Mouse (Mus musculus) CH12.LX (cell line): Measurements from ENCODE around the gene Plin3. TPM values are rescaled to one million over a fixed set of nuclear protein-coding genes. Genes with fewer than 3 reads are reported as not detected.

Source experiments
- DNase-seq: peaks from one replicate; pipeline ENCODE4 v3.0.0-alpha.2; 2013; ENCODE audit errors: extremely low read depth
- H3K27ac ChIP-seq: 2 replicates; pipeline ENCODE4 v1.5.1; 2012; ENCODE audit warnings: low read depth, mild to moderate bottlenecking, control low read depth, moderate library complexity; ENCODE audit not compliant: insufficient read depth
- H3K27me3 ChIP-seq: replicated peaks from 2 replicates; pipeline ENCODE3; 2012; ENCODE audit warnings: inconsistent platforms
- H3K36me3 ChIP-seq, 2 experiments: replicated peaks in 1 of 2; 2 replicates each; pipeline versions ENCODE3 to v1.6.1; 2012; ENCODE audit warnings: inconsistent platforms in 1 of 2, low read length in 1 of 2, mild to moderate bottlenecking in 1 of 2, mixed read lengths in 1 of 2, moderate library complexity in 1 of 2; ENCODE audit not compliant: control insufficient read depth in 1 of 2, insufficient read depth in 1 of 2
- H3K4me1 ChIP-seq, 2 experiments: 2 replicates each; pipeline ENCODE4 v1.6.1; 2012; ENCODE audit warnings: inconsistent platforms in 1 of 2, moderate library complexity in 1 of 2; ENCODE audit not compliant: insufficient read depth in 2 of 2, control insufficient read depth in 1 of 2
- H3K4me2 ChIP-seq: 2 replicates; pipeline ENCODE4 v1.6.1; 2012; ENCODE audit warnings: low read depth, mild to moderate bottlenecking, control low read depth; ENCODE audit not compliant: poor library complexity, insufficient read depth, severe bottlenecking
- H3K4me3 ChIP-seq, 3 experiments: fragments of 150-350 bp in 1 of 3; sonication (generic) in 1 of 3; replicated peaks in 1 of 3; 2 replicates each; pipeline versions ENCODE3 to v1.5.1; 2011 to 2012; ENCODE audit warnings: low read depth in 2 of 3, low read length in 2 of 3, mild to moderate bottlenecking in 2 of 3, moderate library complexity in 2 of 3, control low read depth in 1 of 3, improper control_type of control experiment in 1 of 3, inconsistent platforms in 1 of 3, mixed read lengths in 1 of 3; ENCODE audit not compliant: poor library complexity in 1 of 3
- H3K79me2 ChIP-seq: replicated peaks from 2 replicates; pipeline ENCODE4 v1.6.1; 2012; ENCODE audit warnings: mild to moderate bottlenecking, moderate library complexity; ENCODE audit not compliant: control insufficient read depth, poor library complexity, insufficient read depth, severe bottlenecking; ENCODE audit errors: extremely low read depth
- H3K9ac ChIP-seq: 2 replicates; pipeline ENCODE4 v1.6.1; 2012; ENCODE audit warnings: low read depth, mild to moderate bottlenecking, control low read depth, moderate library complexity; ENCODE audit not compliant: insufficient read depth
- H3K9me3 ChIP-seq: replicated peaks from 2 replicates; pipeline ENCODE3; 2012; ENCODE audit warnings: low read length, inconsistent platforms, mixed read lengths
- CHD1 ChIP-seq: IDR thresholded peaks from 2 replicates; pipeline ENCODE4 v1.6.1; 2012; ENCODE audit warnings: low read depth, low read length, improper control_type of control experiment, inconsistent platforms
- HCFC1 ChIP-seq: IDR thresholded peaks from 2 replicates; pipeline ENCODE4 v1.6.1; 2012; ENCODE audit warnings: low read depth, mild to moderate bottlenecking, inconsistent platforms, low read length, improper control_type of control experiment
- IRF4 ChIP-seq: IDR thresholded peaks from 2 replicates; pipeline ENCODE4 v1.6.1; 2014; ENCODE audit warnings: low read depth, mild to moderate bottlenecking, inconsistent platforms, low read length, improper control_type of control experiment
- JUN ChIP-seq: IDR thresholded peaks from 2 replicates; pipeline ENCODE4 v1.6.1; 2011; ENCODE audit warnings: low read depth, mild to moderate bottlenecking, low read length, improper control_type of control experiment, moderate library complexity; ENCODE audit not compliant: insufficient read depth
- KAT2A ChIP-seq: IDR thresholded peaks from 2 replicates; pipeline ENCODE4 v1.6.1; 2012; ENCODE audit warnings: low read length, improper control_type of control experiment, inconsistent platforms; ENCODE audit not compliant: insufficient replicate concordance
- MEF2A ChIP-seq: IDR thresholded peaks from 2 replicates; pipeline ENCODE4 v1.6.1; 2014; ENCODE audit warnings: low read depth, mild to moderate bottlenecking, inconsistent platforms, low read length, improper control_type of control experiment, borderline replicate concordance
- MXI1 ChIP-seq: IDR thresholded peaks from 2 replicates; pipeline ENCODE4 v1.6.1; 2011; ENCODE audit warnings: mild to moderate bottlenecking, low read depth, low read length, improper control_type of control experiment
- POLR2AphosphoS2 ChIP-seq: IDR thresholded peaks from 2 replicates; pipeline ENCODE4 v1.6.1; 2011; ENCODE audit warnings: low read depth, low read length, improper control_type of control experiment
- SMC3 ChIP-seq: IDR thresholded peaks from 2 replicates; pipeline ENCODE4 v1.6.1; 2011; ENCODE audit warnings: low read depth, low read length, improper control_type of control experiment
- TCF12 ChIP-seq: IDR thresholded peaks from 2 replicates; pipeline ENCODE4 v1.6.1; 2014; ENCODE audit warnings: low read depth, mild to moderate bottlenecking, inconsistent platforms, low read length, improper control_type of control experiment
- ZMIZ1 ChIP-seq: IDR thresholded peaks from 2 replicates; pipeline ENCODE4 v1.6.1; 2012; ENCODE audit warnings: low read depth, mild to moderate bottlenecking, inconsistent platforms, low read length, improper control_type of control experiment
- ZNF384 ChIP-seq: IDR thresholded peaks from 2 replicates; pipeline ENCODE4 v1.6.1; 2012; ENCODE audit warnings: low read depth, low read length, improper control_type of control experiment, inconsistent platforms
- dilution Hi-C: fragments of 300-500 bp; cut with MboI; formaldehyde crosslinking; loops from 2 replicates; pipeline ENCODE4 v1.14.3; 2020; ENCODE audit warnings: low sequenced_read_pairs; ENCODE audit not compliant: extremely low pct_unique_long_range_greater_than_20kb, extremely low pct_ligation_motif_present
- in situ Hi-C: fragments of 300-500 bp; cut with MboI; formaldehyde crosslinking; loops from 3 replicates; pipeline ENCODE4 v1.14.3; 2019; ENCODE audit warnings: low sequenced_read_pairs, low pct_ligation_motif_present, low pct_unique_long_range_greater_than_20kb, mixed read lengths
- polyA plus RNA-seq: library from polyadenylated mRNA; unstranded; fragments of >175 nt; gene quantifications from 2 replicates; pipeline ENCODE4 v1.2.1, GENCODE M21; 2012; ENCODE audit warnings: low read depth; ENCODE audit not compliant: insufficient read length
- total RNA-seq, 2 experiments: library from RNA; depleted of rRNA; stranded (reverse); fragments of 300-350 nt in 1 of 2; fragments of >200 nt in 1 of 2; gene quantifications; 2 replicates each; pipeline ENCODE4 v1.2.3; 2012 to 2014

Gene Plin3
- total and polyA plus RNA-seq, 3 experiments, result 17.3 to 23.3 (median 18.5) TPM

DNA sequence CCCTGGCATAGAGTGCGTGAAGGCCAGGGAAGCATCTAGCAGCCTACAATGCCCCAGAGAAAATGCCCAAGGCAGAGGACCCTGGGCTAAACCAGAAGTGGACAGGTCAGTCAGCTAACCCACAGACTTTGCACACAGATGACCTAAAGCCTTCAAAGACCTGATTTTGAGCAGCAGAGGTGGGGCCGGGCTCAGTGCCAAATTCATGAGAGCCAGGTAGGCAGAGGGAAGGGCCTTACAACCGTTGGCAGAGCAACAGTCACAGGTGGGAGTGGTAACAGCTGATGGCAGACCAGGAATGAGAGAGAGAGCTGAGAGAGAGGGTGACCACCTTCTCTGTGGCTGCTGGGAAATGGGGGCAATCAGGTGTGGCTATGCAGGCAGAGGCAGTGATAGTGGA, 20.0 kb downstream of the Plin3 start:
- dilution Hi-C loops, result no loop called here
- DNase-seq, result no peak
- Histone ChIP-seq H3K27ac (peak overlapping the region; percentile 10), H3K27me3 (no peaks in the 10 kb centered on the region), H3K79me2 (peaks cover 47% of the 10 kb centered on the region), H3K36me3 (peaks cover 40 to 51% of the 10 kb centered on the region in 2 experiments), H3K4me1 (peaks cover 17 to 59% of the 10 kb centered on the region in 2 experiments)
- TF ChIP-seq JUN (no peak), MXI1 (no peak), KAT2A (no peak), IRF4 (no peak)
- TF ChIP-seq, all 38 proteins: peak for 0
- in situ Hi-C loops, result no loop called here
- no peak overlapping the region for H3K4me2 ChIP-seq
- H3K4me3 ChIP-seq, result no peak overlapping the region
- no peaks in the 10 kb centered on the region for H3K9me3 ChIP-seq
- H3K9ac ChIP-seq, result no peak overlapping the region

DNA sequence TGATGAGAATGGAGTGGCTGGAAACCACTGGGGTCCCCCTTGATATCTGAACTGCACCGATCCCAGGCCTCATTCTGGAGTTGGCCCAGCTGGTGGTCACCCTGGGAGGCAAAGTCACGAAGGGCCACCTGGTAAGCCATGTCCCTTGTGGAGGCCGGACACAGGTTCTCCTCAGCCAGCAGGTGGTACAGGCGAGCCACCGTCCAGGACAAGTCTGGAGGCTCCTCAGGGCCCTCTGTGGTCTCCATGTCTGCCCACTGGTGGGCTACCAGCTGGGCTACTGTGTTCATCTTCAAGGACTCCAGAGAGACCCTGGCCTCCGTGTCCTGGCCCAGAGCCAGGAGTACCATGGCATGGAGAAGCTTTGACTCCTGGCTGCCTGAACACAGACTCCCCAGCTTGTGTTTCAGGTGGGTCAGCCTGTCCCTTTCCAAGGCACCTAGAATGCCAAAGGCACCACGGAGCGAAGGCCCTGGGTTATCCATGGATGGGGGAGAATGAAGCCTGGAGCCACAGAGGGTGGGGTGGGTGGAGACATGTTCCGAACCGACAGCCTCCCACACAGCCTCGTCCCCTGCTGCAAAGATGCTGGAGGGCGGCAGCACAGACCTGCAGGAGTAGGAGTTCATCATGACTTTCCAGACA, 20.9 kb downstream of the Plin3 start:
- no peak overlapping the region for H3K9ac ChIP-seq
- no peak for DNase-seq
- no peak for TF ChIP-seq ZMIZ1
- no peak for TF ChIP-seq ZNF384
- TF ChIP-seq TCF12, result no peak
- TF ChIP-seq SMC3, result no peak
- TF ChIP-seq POLR2AphosphoS2, result no peak
- no peak for TF ChIP-seq CHD1
- H3K27me3 ChIP-seq, result no peaks in the 10 kb centered on the region
- no peak overlapping the region for H3K4me3 ChIP-seq
- H3K27ac ChIP-seq, result no peak overlapping the region
- peaks cover 19 to 59% of the 10 kb centered on the region in 2 experiments for H3K4me1 ChIP-seq
- dilution Hi-C loops, result no loop called here
- peaks cover 47% of the 10 kb centered on the region for H3K79me2 ChIP-seq
- H3K36me3 ChIP-seq, result peaks cover 40 to 51% of the 10 kb centered on the region in 2 experiments
- in situ Hi-C loops, result no loop called here
- H3K4me2 ChIP-seq, result no peak overlapping the region
- no peaks in the 10 kb centered on the region for H3K9me3 ChIP-seq

DNA sequence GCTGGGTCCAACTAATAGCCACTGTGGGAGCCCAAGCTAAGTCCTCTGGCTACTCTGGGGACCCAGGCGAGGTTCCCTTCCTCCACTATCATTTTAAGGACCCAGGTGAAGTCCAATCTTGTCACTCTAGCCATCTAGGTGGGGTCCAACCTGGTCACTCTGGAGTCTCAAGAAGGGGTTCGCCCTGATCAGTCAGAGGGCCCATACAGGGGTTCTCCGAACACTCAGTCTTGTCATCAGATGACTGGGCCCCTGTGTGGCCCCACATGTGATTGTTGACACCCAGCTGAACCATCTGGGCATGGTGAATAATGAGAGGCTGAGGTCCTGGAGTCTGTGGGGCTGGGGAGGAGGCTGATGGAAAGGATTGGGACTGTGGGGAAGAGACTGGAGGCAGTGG, 22.9 kb downstream of the Plin3 start:
- in situ Hi-C loops, result no loop called here
- no peak overlapping the region for H3K4me2 ChIP-seq
- peak overlapping the region; percentile 82 for H3K27ac ChIP-seq
- no peak for DNase-seq
- H3K9ac ChIP-seq, result 0 out of 2 replicates have a peak overlapping the region, but pooled peaks have one; percentile 67
- TF ChIP-seq MEF2A (no peak), TCF12 (0 out of 2 replicates have a peak, but pooled peaks have one; percentile 16), ZMIZ1 (no peak), HCFC1 (no peak)
- peaks cover 29 to 76% of the 10 kb centered on the region in 2 experiments for H3K4me1 ChIP-seq
- H3K79me2 ChIP-seq, result peaks cover 31% of the 10 kb centered on the region
- no peaks in the 10 kb centered on the region for H3K27me3 ChIP-seq
- dilution Hi-C loops, result no loop called here
- H3K9me3 ChIP-seq, result no peaks in the 10 kb centered on the region
- peaks cover 40 to 51% of the 10 kb centered on the region in 2 experiments for H3K36me3 ChIP-seq
- no peak overlapping the region for H3K4me3 ChIP-seq
